Mouse (Mus musculus) bone marrow, adult 2 months (tissue): ENCODE measurements around the gene Ptrhd1. TPM values are rescaled to one million over a fixed set of nuclear protein-coding genes. Genes with fewer than 3 reads are reported as not detected.

Experiments used
- H3K27ac ChIP-seq: fragments of 200-500 bp; 2 replicates; pipeline ENCODE4 v1.5.1; 2012; ENCODE audit warnings: low read depth, mild to moderate bottlenecking, control low read depth, inconsistent platforms, low read length; ENCODE audit not compliant: control insufficient read depth, poor library complexity, insufficient read depth
- H3K4me1 ChIP-seq: fragments of 200-500 bp; 2 replicates; pipeline ENCODE4 v1.6.1; 2011; ENCODE audit warnings: low read length; ENCODE audit not compliant: control insufficient read depth, insufficient read depth
- H3K4me3 ChIP-seq: fragments of 200-500 bp; replicated peaks from 2 replicates; pipeline ENCODE3; 2011; ENCODE audit warnings: mild to moderate bottlenecking, low read depth, low read length, control low read depth; ENCODE audit not compliant: control insufficient read depth
- CTCF ChIP-seq: fragments of 200-500 bp; IDR thresholded peaks from 2 replicates; pipeline ENCODE4 v1.5.1; 2011; ENCODE audit warnings: low read length, control low read depth; ENCODE audit not compliant: control insufficient read depth, insufficient read depth
- POLR2A ChIP-seq: fragments of 200-500 bp; IDR thresholded peaks from 2 replicates; pipeline ENCODE4 v1.6.1; 2011; ENCODE audit warnings: low read depth, mild to moderate bottlenecking, control low read depth, low read length, borderline replicate concordance; ENCODE audit not compliant: control insufficient read depth
- WGBS: fragments of 180-500 bp; shearing (Covaris S2); methylation state at CpG from one replicate; pipeline ENCODE4 v1.1.7; 2018; 5-methylcytosine and 5-hydroxymethylcytosine counted together
- polyA plus RNA-seq: library from polyadenylated mRNA; stranded (reverse); fragments of >200 nt; gene quantifications from 2 replicates; pipeline ENCODE4 v1.2.4, GENCODE M21; 2011; ENCODE audit warnings: low replicate concordance; ENCODE audit not compliant: missing spikeins, insufficient read depth, insufficient read length

Gene Ptrhd1
- polyA plus RNA-seq, 1 experiment: 5.4 TPM

DNA sequence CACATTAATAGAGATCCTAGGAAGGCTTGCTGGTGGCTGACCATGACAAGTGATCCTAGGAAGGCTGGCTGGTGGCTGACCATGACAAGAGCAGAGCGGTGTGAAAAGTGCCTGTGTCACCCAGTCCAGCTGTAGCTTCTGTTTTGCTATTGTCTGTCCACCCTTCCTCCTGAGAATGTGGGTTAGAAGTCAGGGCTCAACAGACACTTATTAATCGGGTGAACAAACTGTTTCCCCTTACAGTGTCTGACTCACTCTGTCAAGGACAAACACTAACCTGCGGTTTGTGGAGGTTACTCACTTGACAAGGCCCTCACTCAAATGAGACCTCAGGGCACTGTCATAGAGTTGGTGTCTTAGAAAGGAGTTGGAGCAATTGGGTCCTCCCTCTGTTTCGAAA, 35.1 kb upstream of the Ptrhd1 start:
- H3K27ac ChIP-seq: no peak overlapping the region
- WGBS: 79% methylated on average over 4 of the region's 4 CpGs
- TF ChIP-seq CTCF (no peak), POLR2A (no peak)
- H3K4me3 ChIP-seq: no peak overlapping the region
- peaks cover 2% of the 10 kb centered on the region; the same call in 1 of the 2 replicates for H3K4me1 ChIP-seq

DNA sequence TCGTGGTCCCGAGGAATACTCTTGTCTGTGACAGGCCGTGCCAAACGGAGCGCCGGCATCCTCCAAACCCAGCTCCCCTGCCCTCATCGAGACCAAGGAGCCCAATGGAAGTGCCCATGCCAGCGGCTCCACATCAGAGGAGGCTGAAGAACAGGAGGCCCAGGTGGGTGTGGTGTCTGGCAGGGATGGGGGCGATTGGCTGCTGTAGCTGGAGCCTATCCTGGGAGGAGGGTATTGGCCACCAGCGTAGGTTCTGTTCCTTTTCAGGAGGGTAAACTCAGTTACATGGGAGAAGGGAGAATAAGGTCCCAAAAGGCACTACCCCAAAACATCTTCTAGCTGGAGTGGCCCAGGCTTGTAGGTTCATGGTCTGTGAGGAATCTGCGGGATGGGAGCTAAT, 34.6 kb upstream of the Ptrhd1 start:
- H3K4me1 ChIP-seq: peaks cover 2% of the 10 kb centered on the region; the same call in 1 of the 2 replicates
- no peak for TF ChIP-seq CTCF
- no peak for TF ChIP-seq POLR2A
- no peak overlapping the region for H3K4me3 ChIP-seq
- WGBS: 92% methylated on average over 11 of the region's 11 CpGs
- no peak overlapping the region for H3K27ac ChIP-seq

DNA sequence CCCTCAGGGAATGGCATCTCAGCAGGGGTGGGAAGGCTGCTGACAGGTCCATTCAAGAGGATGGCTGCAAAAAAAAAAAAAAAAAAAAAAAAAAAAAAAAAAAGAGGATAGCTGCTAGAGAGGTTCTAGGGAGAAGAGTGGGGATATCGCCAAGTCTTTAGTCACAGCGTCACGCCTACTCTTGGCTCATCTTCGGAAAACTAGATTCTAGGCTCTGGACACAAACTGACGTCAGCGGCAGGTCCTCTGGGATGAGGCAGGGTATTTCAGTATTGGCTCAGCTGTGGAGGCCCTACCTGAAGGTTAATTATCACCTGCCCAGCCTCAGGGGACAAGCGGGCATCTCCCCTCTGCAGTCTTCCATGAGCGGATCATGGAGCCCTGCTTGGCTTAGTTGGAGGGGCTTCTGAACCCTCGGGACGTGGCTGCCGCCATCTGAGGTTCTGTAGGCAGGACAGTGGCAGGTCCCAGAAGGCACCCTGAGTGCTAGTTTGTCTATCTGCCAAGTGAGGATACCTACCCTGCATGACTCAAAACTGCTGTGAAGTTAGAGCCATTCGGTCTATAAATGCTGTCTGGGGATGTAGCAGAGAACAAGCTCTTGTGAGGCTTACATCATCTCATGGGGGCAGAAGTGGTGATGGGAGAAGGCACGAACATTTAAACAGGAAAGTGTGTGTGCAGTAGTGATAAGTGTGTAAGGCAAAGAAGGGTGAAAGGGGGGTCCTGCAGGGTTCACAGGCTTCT, 32.2 kb upstream of the Ptrhd1 start:
- H3K27ac ChIP-seq: no peak overlapping the region
- peaks cover under 1% of the 10 kb centered on the region; the same call in 1 of the 2 replicates for H3K4me1 ChIP-seq
- WGBS: 89% methylated on average over 13 of the region's 13 CpGs
- TF ChIP-seq POLR2A: no peak
- TF ChIP-seq CTCF: no peak
- H3K4me3 ChIP-seq: no peak overlapping the region

DNA sequence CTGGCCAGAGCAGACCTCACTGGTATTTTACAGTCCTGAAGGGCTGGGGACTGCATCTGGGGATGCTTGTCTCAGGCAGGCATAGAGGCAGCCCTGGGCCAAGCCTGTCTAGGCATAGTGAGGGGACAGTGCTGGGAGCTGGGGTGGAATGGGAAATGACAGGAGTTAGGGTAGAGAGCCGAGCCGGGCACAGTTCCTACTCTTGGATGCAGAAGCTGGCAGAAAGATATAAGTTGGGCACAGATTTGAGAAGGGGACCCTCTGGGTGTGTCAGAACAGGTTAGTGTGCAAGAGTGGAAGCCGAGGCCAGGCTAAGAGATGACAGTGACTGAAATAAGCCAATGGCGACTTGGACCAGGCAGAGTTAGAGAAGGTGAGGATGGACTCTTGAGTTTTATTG, 31.6 kb upstream of the Ptrhd1 start:
- no peaks in the 10 kb centered on the region for H3K4me1 ChIP-seq
- TF ChIP-seq POLR2A (no peak), CTCF (no peak)
- no peak overlapping the region for H3K4me3 ChIP-seq
- WGBS: 75% methylated on average over 4 of the region's 4 CpGs
- no peak overlapping the region for H3K27ac ChIP-seq

DNA sequence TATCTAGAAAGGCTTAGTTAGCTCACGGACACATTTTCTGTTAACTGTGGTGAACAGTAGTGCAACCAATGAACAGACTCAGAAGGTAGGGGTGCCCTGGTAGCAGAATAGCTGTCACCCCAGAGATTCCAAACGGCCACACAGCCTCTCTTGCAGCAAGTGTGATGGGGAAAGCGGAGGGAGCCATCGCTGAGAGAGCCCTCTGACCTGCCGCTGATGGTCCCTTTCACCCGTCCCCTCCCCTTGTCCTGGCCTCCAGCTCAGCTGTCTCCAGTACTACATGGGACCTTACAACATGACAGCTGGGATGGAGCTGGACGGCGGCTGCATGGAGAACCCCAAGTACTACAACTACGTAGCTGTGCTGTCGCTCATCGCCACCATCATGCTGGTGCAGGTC, 27.7 kb upstream of the Ptrhd1 start:
- Histone ChIP-seq H3K27ac (no peak overlapping the region), H3K4me3 (no peak overlapping the region), H3K4me1 (no peaks in the 10 kb centered on the region; the same call in 1 of the 2 replicates)
- TF ChIP-seq POLR2A (no peak), CTCF (no peak)
- WGBS: 91% methylated on average over 11 of the region's 11 CpGs

DNA sequence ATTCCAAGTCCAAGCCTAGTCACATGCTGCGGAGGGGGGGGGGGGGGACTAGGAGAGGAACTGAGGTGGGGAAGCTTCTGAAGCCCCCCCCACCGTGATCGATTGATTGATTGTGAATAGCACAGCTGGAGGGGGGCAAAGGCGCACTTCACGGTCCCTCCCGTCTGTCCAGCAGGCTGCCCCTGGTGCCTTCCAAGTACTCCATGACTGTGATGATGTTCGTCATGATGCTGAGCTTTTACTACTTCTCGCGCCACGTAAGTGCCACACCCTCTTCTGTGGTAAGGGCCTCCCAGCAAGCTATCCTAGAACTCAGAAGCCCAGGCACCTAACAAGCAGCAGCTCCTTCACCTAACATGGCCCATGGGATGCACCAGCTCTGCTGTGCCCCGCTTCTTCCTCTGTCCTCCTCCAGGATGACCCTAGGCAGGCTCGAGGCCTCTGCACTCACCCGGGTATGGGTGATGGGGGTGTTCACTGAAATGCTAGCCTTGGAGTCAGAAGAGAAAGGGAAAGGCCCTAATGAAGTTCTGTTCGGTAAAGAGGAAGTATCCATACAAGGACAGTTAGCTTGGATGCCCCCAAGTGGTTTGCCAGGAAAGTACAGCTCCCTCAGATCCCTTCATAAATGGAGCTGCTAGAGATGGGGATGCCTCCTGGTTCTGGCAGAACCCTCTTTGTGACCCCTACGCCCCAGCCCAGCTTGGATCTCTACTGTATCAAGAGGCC, 25.3 kb upstream of the Ptrhd1 start:
- no peak for TF ChIP-seq CTCF
- TF ChIP-seq POLR2A: no peak
- Histone ChIP-seq H3K4me1 (no peaks in the 10 kb centered on the region; the same call in 1 of the 2 replicates), H3K4me3 (no peak overlapping the region), H3K27ac (no peak overlapping the region; the same call in 1 of the 2 replicates)
- WGBS: 56% methylated on average over 15 of the region's 15 CpGs

DNA sequence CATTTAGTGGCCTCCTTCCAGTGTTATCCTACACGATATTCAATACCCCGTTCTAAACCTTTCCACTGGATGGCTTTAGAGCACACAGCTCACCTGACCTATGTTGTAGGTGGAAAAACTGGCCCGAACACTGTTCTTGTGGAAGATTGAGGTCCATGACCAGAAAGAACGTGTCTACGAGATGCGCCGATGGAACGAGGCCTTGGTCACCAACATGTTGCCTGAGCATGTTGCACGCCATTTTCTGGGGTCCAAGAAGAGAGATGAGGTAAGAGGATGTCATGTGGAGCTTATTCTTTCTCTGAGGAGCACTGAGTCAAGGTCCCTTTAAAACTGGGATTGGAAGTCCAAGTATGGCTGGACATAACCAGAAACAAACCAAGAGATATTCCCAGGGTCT, 24.6 kb upstream of the Ptrhd1 start:
- 93% methylated on average over 9 of the region's 9 CpGs for WGBS
- Histone ChIP-seq H3K27ac (no peak overlapping the region), H3K4me1 (no peaks in the 10 kb centered on the region; the same call in 1 of the 2 replicates), H3K4me3 (no peak overlapping the region)
- TF ChIP-seq POLR2A (no peak), CTCF (no peak)

DNA sequence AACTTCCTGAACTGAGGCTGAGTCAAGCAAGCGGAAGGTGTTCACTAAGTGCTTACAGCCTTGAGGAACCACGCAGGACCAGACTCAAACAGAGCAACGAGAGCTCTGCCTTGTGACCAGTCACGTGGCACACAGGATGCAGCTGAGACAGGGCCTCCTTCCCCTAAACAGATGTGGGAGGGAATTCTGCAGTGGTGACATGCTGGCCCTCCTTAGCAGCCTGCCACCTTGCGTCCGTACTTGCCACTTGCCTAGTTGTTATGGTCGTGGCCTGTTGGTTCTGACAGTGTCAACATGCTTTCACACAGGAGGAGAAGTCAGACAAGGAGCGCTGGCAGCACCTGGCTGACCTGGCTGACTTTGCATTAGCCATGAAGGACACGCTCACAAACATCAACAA, 22.7 kb upstream of the Ptrhd1 start:
- no peak overlapping the region for H3K4me3 ChIP-seq
- H3K4me1 ChIP-seq: no peaks in the 10 kb centered on the region; the same call in 1 of the 2 replicates
- WGBS: 32% methylated on average over 9 of the region's 9 CpGs
- no peak overlapping the region for H3K27ac ChIP-seq
- TF ChIP-seq POLR2A (no peak), CTCF (peak; percentile 46; the same call in 1 of the 2 replicates)
